Mouse (Mus musculus): ENCODE measurements around the gene Gm20388. TPM values are rescaled to one million over a fixed set of nuclear protein-coding genes. Genes with fewer than 3 reads are reported as not detected.

Gene Gm20388
- polyA plus RNA-seq, 1 experiment = 49.7 TPM

- TF ChIP-seq POLR2A (IDR thresholded peaks at IDR 0.05; ENCODE audit: low read depth, low read length) = no peak
- no peak for TF ChIP-seq CTCF (conservative IDR thresholded peaks at IDR 0.05; ENCODE audit: insufficient read depth, insufficient read length, low read depth, low read length)
- 73% methylated on average over 15 of the region's 15 CpGs for whole genome bisulfite sequencing
- Histone ChIP-seq H3K4me3 (ENCODE audit: insufficient read depth, low read depth, low read length) (no peak overlapping the region), H3K27ac (ENCODE audit: insufficient read depth, low read depth, low read length) (no peak overlapping the region), H3K4me1 (ENCODE audit: control insufficient read depth, insufficient read depth, low read length) (no peaks in the 10 kb centered on the region), H3K27me3 (replicated peaks; ENCODE audit: control insufficient read depth, insufficient read depth, low read length) (no peaks in the 10 kb centered on the region), H3K36me3 (ENCODE audit: control insufficient read depth, insufficient read depth, low read length) (no peaks in the 10 kb centered on the region)
- DNase-seq = no peak
Observed at GRCm38 (mm10) chr8:120143911-120144651, 233.4 kb downstream of the Gm20388 start.

GRCm38 (mm10) chr8:120144652-120145301 is 234.1 kb downstream of the Gm20388 start:
- WGBS = 61% methylated on average over 12 of the region's 12 CpGs
- H3K4me1 ChIP-seq (ENCODE audit: control insufficient read depth, insufficient read depth, low read length) = no peaks in the 10 kb centered on the region
- H3K4me3 ChIP-seq (ENCODE audit: insufficient read depth, low read depth, low read length) = no peak overlapping the region
- H3K27me3 ChIP-seq (replicated peaks; ENCODE audit: control insufficient read depth, insufficient read depth, low read length) = no peaks in the 10 kb centered on the region
- no peak for DNase-seq
- TF ChIP-seq CTCF (conservative IDR thresholded peaks at IDR 0.05; ENCODE audit: insufficient read depth, insufficient read length, low read depth, low read length) = no peak
- TF ChIP-seq POLR2A (IDR thresholded peaks at IDR 0.05; ENCODE audit: low read depth, low read length) = no peak
- no peak overlapping the region for H3K27ac ChIP-seq (ENCODE audit: insufficient read depth, low read depth, low read length)
- H3K36me3 ChIP-seq (ENCODE audit: control insufficient read depth, insufficient read depth, low read length) = no peaks in the 10 kb centered on the region

GRCm38 (mm10) chr8:120146051-120146450 is 235.4 kb downstream of the Gm20388 start:
- Histone ChIP-seq H3K27me3 (replicated peaks; ENCODE audit: control insufficient read depth, insufficient read depth, low read length) (no peaks in the 10 kb centered on the region), H3K36me3 (ENCODE audit: control insufficient read depth, insufficient read depth, low read length) (no peaks in the 10 kb centered on the region), H3K4me3 (ENCODE audit: insufficient read depth, low read depth, low read length) (no peak overlapping the region), H3K4me1 (ENCODE audit: control insufficient read depth, insufficient read depth, low read length) (no peaks in the 10 kb centered on the region), H3K27ac (ENCODE audit: insufficient read depth, low read depth, low read length) (no peak overlapping the region)
- WGBS = 83% methylated on average over 1 of the region's 1 CpGs
- no peak for DNase-seq
- no peak for TF ChIP-seq CTCF (conservative IDR thresholded peaks at IDR 0.05; ENCODE audit: insufficient read depth, insufficient read length, low read depth, low read length)
- TF ChIP-seq POLR2A (IDR thresholded peaks at IDR 0.05; ENCODE audit: low read depth, low read length) = no peak

GRCm38 (mm10) chr8:120150028-120150427 is 239.4 kb downstream of the Gm20388 start:
- Histone ChIP-seq H3K4me3 (ENCODE audit: insufficient read depth, low read depth, low read length) (no peak overlapping the region), H3K36me3 (ENCODE audit: control insufficient read depth, insufficient read depth, low read length) (no peaks in the 10 kb centered on the region), H3K4me1 (ENCODE audit: control insufficient read depth, insufficient read depth, low read length) (no peaks in the 10 kb centered on the region), H3K27me3 (replicated peaks; ENCODE audit: control insufficient read depth, insufficient read depth, low read length) (no peaks in the 10 kb centered on the region), H3K27ac (ENCODE audit: insufficient read depth, low read depth, low read length) (no peak overlapping the region)
- DNase-seq = no peak
- 74% methylated on average over 12 of the region's 12 CpGs for WGBS
- TF ChIP-seq POLR2A (IDR thresholded peaks at IDR 0.05; ENCODE audit: low read depth, low read length) = no peak

GRCm38 (mm10) chr8:120151151-120151550 is 240.5 kb downstream of the Gm20388 start:
- no peaks in the 10 kb centered on the region for H3K4me1 ChIP-seq (ENCODE audit: control insufficient read depth, insufficient read depth, low read length)
- no peak for TF ChIP-seq CTCF (conservative IDR thresholded peaks at IDR 0.05; ENCODE audit: insufficient read depth, insufficient read length, low read depth, low read length)
- TF ChIP-seq POLR2A (IDR thresholded peaks at IDR 0.05; ENCODE audit: low read depth, low read length) = no peak
- H3K4me3 ChIP-seq (ENCODE audit: insufficient read depth, low read depth, low read length) = no peak overlapping the region
- no peak for DNase-seq
- H3K27me3 ChIP-seq (replicated peaks; ENCODE audit: control insufficient read depth, insufficient read depth, low read length) = no peaks in the 10 kb centered on the region
- no peaks in the 10 kb centered on the region for H3K36me3 ChIP-seq (ENCODE audit: control insufficient read depth, insufficient read depth, low read length)
- WGBS = 64% methylated on average over 9 of the region's 9 CpGs
- H3K27ac ChIP-seq (ENCODE audit: insufficient read depth, low read depth, low read length) = no peak overlapping the region

- Histone ChIP-seq H3K27me3 (replicated peaks; ENCODE audit: control insufficient read depth, insufficient read depth, low read length) (no peaks in the 10 kb centered on the region), H3K27ac (ENCODE audit: insufficient read depth, low read depth, low read length) (no peak overlapping the region), H3K4me3 (ENCODE audit: insufficient read depth, low read depth, low read length) (no peak overlapping the region), H3K36me3 (ENCODE audit: control insufficient read depth, insufficient read depth, low read length) (no peaks in the 10 kb centered on the region), H3K4me1 (ENCODE audit: control insufficient read depth, insufficient read depth, low read length) (no peaks in the 10 kb centered on the region)
- no peak for DNase-seq
- 55% methylated on average over 7 of the region's 7 CpGs for WGBS
- TF ChIP-seq CTCF (conservative IDR thresholded peaks at IDR 0.05; ENCODE audit: insufficient read depth, insufficient read length, low read depth, low read length) (no peak), POLR2A (IDR thresholded peaks at IDR 0.05; ENCODE audit: low read depth, low read length) (no peak)
Observed at GRCm38 (mm10) chr8:120152636-120153035, 242.0 kb downstream of the Gm20388 start.

- Histone ChIP-seq H3K4me3 (ENCODE audit: insufficient read depth, low read depth, low read length) (no peak overlapping the region), H3K27ac (ENCODE audit: insufficient read depth, low read depth, low read length) (no peak overlapping the region), H3K27me3 (replicated peaks; ENCODE audit: control insufficient read depth, insufficient read depth, low read length) (no peaks in the 10 kb centered on the region), H3K36me3 (ENCODE audit: control insufficient read depth, insufficient read depth, low read length) (no peaks in the 10 kb centered on the region), H3K4me1 (ENCODE audit: control insufficient read depth, insufficient read depth, low read length) (no peaks in the 10 kb centered on the region)
- TF ChIP-seq POLR2A (IDR thresholded peaks at IDR 0.05; ENCODE audit: low read depth, low read length) (no peak), CTCF (conservative IDR thresholded peaks at IDR 0.05; ENCODE audit: insufficient read depth, insufficient read length, low read depth, low read length) (no peak)
- 82% methylated on average over 8 of the region's 8 CpGs for WGBS
- DNase-seq = no peak
Observed at GRCm38 (mm10) chr8:120160366-120160765, 249.7 kb downstream of the Gm20388 start.

Measured in kidney, adult 2 months (tissue).